Mouse (Mus musculus) hindbrain, embryonic 14.5 days (tissue): ENCODE data around the gene Eif5a. TPM values are rescaled to one million over a fixed set of nuclear protein-coding genes. Genes with fewer than 3 reads are reported as not detected.

Source experiments
- ATAC-seq: fragments of 200-750 bp; cut with Nextera tagmentation; 2 replicates; pipeline ENCODE4 v1.8.0; 2017; ENCODE audit warnings: moderate number of reproducible peaks, mild to moderate bottlenecking, moderate TSS enrichment, moderate library complexity; ENCODE audit not compliant: low FRiP score
- DNase-seq: peaks from one replicate; pipeline ENCODE4 v3.0.0-alpha.2; 2015; ENCODE audit warnings: low spot score
- H3K27ac ChIP-seq: fragments of 300-500 bp; sonication (generic); 2 replicates; pipeline ENCODE4 v1.5.1; 2014; ENCODE audit warnings: mild to moderate bottlenecking, moderate library complexity
- H3K27me3 ChIP-seq: fragments of 300-500 bp; sonication (generic); 2 replicates; pipeline ENCODE4 v1.6.1; 2014; ENCODE audit warnings: mild to moderate bottlenecking, low read length, mixed read lengths; ENCODE audit not compliant: control insufficient read depth, insufficient read depth
- H3K36me3 ChIP-seq: fragments of 300-500 bp; sonication (generic); replicated peaks from 2 replicates; pipeline ENCODE4 v1.6.1; 2014; ENCODE audit not compliant: control insufficient read depth, insufficient read depth
- H3K4me1 ChIP-seq: fragments of 300-500 bp; sonication (generic); replicated peaks from 2 replicates; pipeline ENCODE4 v1.6.1; 2014; ENCODE audit warnings: antibody characterized with exemption, low read length, mixed read lengths; ENCODE audit not compliant: control insufficient read depth, insufficient read depth
- H3K4me2 ChIP-seq: fragments of 300-500 bp; sonication (generic); replicated peaks from 2 replicates; pipeline ENCODE4 v1.6.1; 2014; ENCODE audit warnings: mild to moderate bottlenecking, moderate library complexity
- H3K4me3 ChIP-seq: fragments of 300-500 bp; sonication (generic); replicated peaks from 2 replicates; pipeline ENCODE4 v1.5.1; 2014; ENCODE audit warnings: mild to moderate bottlenecking, low read length
- H3K9ac ChIP-seq: fragments of 300-500 bp; sonication (generic); 2 replicates; pipeline ENCODE4 v1.6.1; 2014
- H3K9me3 ChIP-seq: fragments of 300-500 bp; sonication (generic); 2 replicates; pipeline ENCODE4 v1.6.1; 2016; ENCODE audit warnings: low read length; ENCODE audit not compliant: control insufficient read depth
- WGBS: fragments of 180-500 bp; shearing (Covaris S2); extraction: QIAGEN DNeasy Blood & Tissue Kit; methylation state at CpG from one replicate; pipeline ENCODE4 v1.1.7; 2014; 5-methylcytosine and 5-hydroxymethylcytosine counted together
- polyA plus RNA-seq: library from polyadenylated mRNA; unstranded; fragments of >200 nt; fragmentation: Nextera tagmentation; extraction: Ambion mirVana; gene quantifications from 2 replicates; pipeline ENCODE4 v1.2.1, GENCODE M21; 2014

Gene Eif5a
- polyA plus RNA-seq, 1 experiment from 2014 or later: 1,061 TPM

GRCm38 (mm10) chr11:69881787-69882670, 39.7 kb downstream of the Eif5a start:
- no peaks in the 10 kb centered on the region for H3K36me3 ChIP-seq
- H3K4me3 ChIP-seq: peak overlapping the region; percentile 37
- H3K9me3 ChIP-seq: no peaks in the 10 kb centered on the region
- DNase-seq (no peak), ATAC-seq (no peak)
- H3K27me3 ChIP-seq: peaks cover 15% of the 10 kb centered on the region
- H3K9ac ChIP-seq: peak overlapping the region; percentile 57
- 62% methylated on average over 21 of the region's 21 CpGs for WGBS
- H3K27ac ChIP-seq: no peak overlapping the region
- H3K4me2 ChIP-seq: peak overlapping the region; percentile 66
- peaks cover 16% of the 10 kb centered on the region; the same call in 1 of the 2 replicates for H3K4me1 ChIP-seq

DNA sequence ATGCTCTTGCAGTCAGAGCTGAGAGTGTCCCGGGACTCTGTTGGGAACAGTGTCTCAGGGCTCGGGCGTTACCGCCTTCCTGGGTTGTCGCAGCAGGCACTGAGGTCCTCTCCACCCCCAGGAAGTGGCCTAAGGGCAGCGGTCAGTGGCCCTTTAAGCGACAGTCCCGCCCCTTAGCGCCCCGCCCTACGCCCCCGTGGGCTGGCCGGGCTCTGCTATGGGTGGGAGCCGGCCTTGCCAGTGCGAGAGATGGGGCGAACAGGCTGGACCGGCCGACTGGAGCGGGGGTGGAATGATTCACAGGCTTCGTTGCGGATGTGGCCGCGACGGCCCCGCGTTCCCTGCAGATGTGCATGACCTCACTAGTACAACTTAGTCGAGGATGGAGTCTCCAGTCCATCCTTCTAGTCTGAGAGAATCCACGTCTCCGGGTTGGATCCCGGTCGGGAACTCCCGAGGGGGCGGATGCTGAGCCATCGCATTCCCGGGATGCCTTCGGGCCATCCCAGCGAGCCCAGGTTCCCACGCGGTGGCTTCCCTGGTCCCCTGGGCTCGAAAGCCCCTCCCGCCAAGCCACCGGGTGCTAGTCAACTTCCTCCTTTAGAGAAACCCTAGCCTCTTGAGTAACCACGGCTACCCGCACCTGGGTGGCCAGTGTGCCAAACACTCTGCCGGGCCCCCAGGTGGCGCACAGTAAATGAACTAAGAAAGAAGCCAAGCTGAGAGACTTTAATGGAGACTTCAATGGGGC, 40.7 kb downstream of the Eif5a start, which contains the start of gene Kctd11:
Gene Kctd11 (minus strand): TSS at position 554 of the 751 bp plus-strand sequence.
- Histone ChIP-seq H3K9ac (peak within 1 kb of the TSS; percentile 57), H3K27ac (peak within 1 kb of the TSS; percentile 14), H3K9me3 (no peaks in the 10 kb centered on the region), H3K27me3 (peaks cover 15% of the 10 kb centered on the region), H3K4me1 (peaks cover 16% of the 10 kb centered on the region; the same call in 1 of the 2 replicates), H3K4me2 (peak within 1 kb of the TSS; percentile 66), H3K4me3 (peak within 1 kb of the TSS; percentile 37), H3K36me3 (no peaks in the 10 kb centered on the region)
- peak; percentile 49 for DNase-seq
- peak; percentile 80 for ATAC-seq
- WGBS: under 1% methylated on average over 46 of the region's 46 CpGs

DNA sequence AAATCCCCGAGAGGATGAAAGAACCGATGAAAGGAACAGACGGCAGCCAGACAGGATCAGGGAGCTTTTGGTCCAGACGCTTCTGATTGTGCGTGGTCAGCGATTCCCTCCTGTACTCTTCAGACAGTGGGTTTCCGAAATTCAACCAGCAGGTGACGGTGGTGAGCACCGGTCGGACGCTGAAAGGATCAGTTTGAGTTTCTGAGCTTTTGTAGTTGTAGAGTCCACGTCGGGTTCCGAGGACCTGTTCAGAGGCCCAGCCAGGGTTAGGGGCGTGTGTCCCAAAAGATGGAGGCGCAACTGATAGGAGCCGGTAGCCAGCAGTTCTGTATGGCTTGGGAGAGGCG, 41.3 kb downstream of the Eif5a start:
- 0 out of 2 replicates have a peak, but pooled peaks have one; percentile 25 for ATAC-seq
- WGBS: 0% methylated on average over 18 of the region's 18 CpGs
- peak overlapping the region; percentile 37 for H3K4me3 ChIP-seq
- peak; percentile 68 for DNase-seq
- peaks cover 16% of the 10 kb centered on the region; the same call in 1 of the 2 replicates for H3K4me1 ChIP-seq
- H3K27me3 ChIP-seq: peaks cover 15% of the 10 kb centered on the region
- H3K4me2 ChIP-seq: peak overlapping the region; percentile 66
- no peaks in the 10 kb centered on the region for H3K36me3 ChIP-seq
- no peaks in the 10 kb centered on the region for H3K9me3 ChIP-seq
- peak overlapping the region; percentile 14 for H3K27ac ChIP-seq
- peak overlapping the region; percentile 57 for H3K9ac ChIP-seq

DNA sequence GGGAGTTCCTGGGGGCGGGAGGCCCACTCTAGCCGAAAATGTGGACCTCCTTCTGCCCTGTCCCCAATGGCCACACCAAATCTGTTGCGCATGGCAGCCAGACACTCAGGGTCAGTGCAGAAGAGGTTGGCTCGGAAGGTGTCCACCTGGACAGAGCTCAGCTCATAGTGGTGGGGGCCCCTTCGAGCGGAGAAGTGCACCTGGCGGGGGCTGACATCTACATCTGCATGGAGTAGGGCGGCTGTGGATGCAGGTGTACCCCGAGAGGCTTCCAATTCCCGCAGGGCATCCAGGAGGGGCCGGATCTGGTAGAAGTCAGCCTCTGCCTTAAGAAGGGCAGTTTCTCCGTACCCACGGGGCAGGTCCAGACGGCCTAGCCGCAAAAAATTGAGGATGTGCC, 42.0 kb downstream of the Eif5a start:
- H3K27me3 ChIP-seq: peaks cover 15% of the 10 kb centered on the region
- peak overlapping the region; percentile 66 for H3K4me2 ChIP-seq
- H3K9me3 ChIP-seq: no peaks in the 10 kb centered on the region
- no peak overlapping the region for H3K9ac ChIP-seq
- no peak overlapping the region for H3K27ac ChIP-seq
- 55% methylated on average over 15 of the region's 15 CpGs for WGBS
- H3K4me3 ChIP-seq: peak overlapping the region; percentile 37
- H3K36me3 ChIP-seq: no peaks in the 10 kb centered on the region
- no peak for ATAC-seq
- H3K4me1 ChIP-seq: peaks cover 16% of the 10 kb centered on the region; the same call in 1 of the 2 replicates
- no peak for DNase-seq

DNA sequence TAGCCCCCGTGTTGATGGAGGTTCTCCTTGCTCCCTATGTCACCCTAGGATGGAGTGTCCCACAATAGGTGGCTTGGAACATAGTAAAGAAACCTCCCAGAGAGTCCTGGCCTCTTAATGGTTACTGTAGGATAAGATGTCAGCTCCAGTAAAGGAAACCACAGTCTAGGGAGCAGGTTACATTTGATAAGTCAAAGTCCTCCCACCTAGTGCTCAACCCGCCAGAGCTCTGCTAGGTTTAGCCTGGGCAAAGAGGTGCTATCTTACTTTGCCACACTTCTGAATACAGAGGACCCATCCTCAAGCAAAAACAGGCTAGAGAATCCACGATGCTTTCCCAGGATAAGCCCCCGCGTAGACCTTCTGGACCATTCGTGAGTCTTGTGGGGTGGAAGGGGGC, 42.8 kb downstream of the Eif5a start:
- peaks cover 15% of the 10 kb centered on the region for H3K27me3 ChIP-seq
- 0 out of 2 replicates have a peak overlapping the region, but pooled peaks have one; percentile 66 for H3K4me2 ChIP-seq
- H3K27ac ChIP-seq: no peak overlapping the region
- H3K4me3 ChIP-seq: no peak overlapping the region
- H3K9ac ChIP-seq: no peak overlapping the region
- DNase-seq: no peak
- WGBS: 92% methylated on average over 6 of the region's 6 CpGs
- H3K9me3 ChIP-seq: no peaks in the 10 kb centered on the region
- no peak for ATAC-seq
- peaks cover 16% of the 10 kb centered on the region; the same call in 1 of the 2 replicates for H3K4me1 ChIP-seq
- no peaks in the 10 kb centered on the region for H3K36me3 ChIP-seq

DNA sequence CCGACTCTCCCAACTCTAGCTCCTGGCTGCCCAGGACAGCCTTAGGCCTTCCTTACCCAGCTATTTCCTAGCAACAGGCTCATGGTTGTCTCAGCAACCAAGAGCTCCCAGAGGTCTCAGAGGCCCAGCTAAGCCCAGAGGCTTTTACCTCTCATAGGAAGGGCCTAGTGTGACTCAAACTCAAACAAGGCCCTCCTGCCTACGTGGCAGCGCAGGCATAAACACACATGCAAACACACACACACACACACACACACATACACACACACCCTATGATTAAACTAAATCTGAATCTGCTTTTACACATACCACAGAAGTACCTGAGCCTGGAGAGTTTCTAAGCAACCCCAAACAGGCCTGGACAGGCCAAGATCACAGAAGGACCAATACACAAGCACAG, 43.4 kb downstream of the Eif5a start:
- H3K4me2 ChIP-seq: no peak overlapping the region
- peaks cover 16% of the 10 kb centered on the region; the same call in 1 of the 2 replicates for H3K4me1 ChIP-seq
- no peak for ATAC-seq
- 73% methylated on average over 3 of the region's 3 CpGs for WGBS
- H3K27ac ChIP-seq: no peak overlapping the region
- no peak for DNase-seq
- no peaks in the 10 kb centered on the region for H3K36me3 ChIP-seq
- H3K9ac ChIP-seq: no peak overlapping the region
- H3K27me3 ChIP-seq: peaks cover 15% of the 10 kb centered on the region
- no peaks in the 10 kb centered on the region for H3K9me3 ChIP-seq
- no peak overlapping the region for H3K4me3 ChIP-seq

GRCm38 (mm10) chr11:69877878-69878277, 43.9 kb downstream of the Eif5a start, which contains the start of gene Tmem95:
Tmem95 (minus strand) TSS chr11:69878018.
- no peaks in the 10 kb centered on the region for H3K36me3 ChIP-seq
- H3K9me3 ChIP-seq: no peaks in the 10 kb centered on the region
- peak within 1 kb of the TSS; percentile 29 for H3K4me2 ChIP-seq
- no peak within 1 kb of the TSS for H3K27ac ChIP-seq
- no peak for DNase-seq
- no peak within 1 kb of the TSS for H3K9ac ChIP-seq
- ATAC-seq: no peak
- H3K4me3 ChIP-seq: 0 out of 2 replicates have a peak within 1 kb of the TSS, but pooled peaks have one; percentile 9
- 89% methylated on average over 11 of the region's 11 CpGs for WGBS
- peaks cover 16% of the 10 kb centered on the region; the same call in 1 of the 2 replicates for H3K4me1 ChIP-seq
- peaks cover 15% of the 10 kb centered on the region for H3K27me3 ChIP-seq

DNA sequence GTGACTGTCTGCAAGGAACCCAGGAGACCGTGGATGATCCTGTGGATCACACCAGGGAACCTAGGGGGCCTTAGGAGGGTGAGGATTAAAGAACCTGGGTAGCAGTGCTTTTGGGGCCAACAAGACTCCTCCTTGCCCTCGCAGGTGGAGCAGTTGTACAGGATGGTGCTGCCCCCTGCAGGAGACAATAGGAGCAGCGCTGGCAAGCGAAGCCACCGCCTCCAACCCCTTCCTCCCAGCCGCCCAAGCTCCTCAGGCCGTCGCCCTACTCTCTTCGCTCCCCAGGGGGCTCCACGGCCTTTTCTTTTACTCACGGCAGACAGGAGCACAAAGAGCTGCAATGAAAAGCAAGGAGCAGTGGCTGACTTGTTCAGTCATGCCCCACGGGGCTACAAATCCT, 44.9 kb downstream of the Eif5a start:
- no peak overlapping the region for H3K27ac ChIP-seq
- no peaks in the 10 kb centered on the region for H3K36me3 ChIP-seq
- 2% methylated on average over 12 of the region's 12 CpGs for WGBS
- no peak overlapping the region for H3K9ac ChIP-seq
- ATAC-seq (no peak), DNase-seq (peak; percentile 70)
- no peaks in the 10 kb centered on the region for H3K9me3 ChIP-seq
- H3K4me2 ChIP-seq: peak overlapping the region; percentile 29
- peaks cover 9% of the 10 kb centered on the region for H3K27me3 ChIP-seq
- H3K4me1 ChIP-seq: peaks cover 16% of the 10 kb centered on the region; the same call in 1 of the 2 replicates
- 0 out of 2 replicates have a peak overlapping the region, but pooled peaks have one; percentile 9 for H3K4me3 ChIP-seq

DNA sequence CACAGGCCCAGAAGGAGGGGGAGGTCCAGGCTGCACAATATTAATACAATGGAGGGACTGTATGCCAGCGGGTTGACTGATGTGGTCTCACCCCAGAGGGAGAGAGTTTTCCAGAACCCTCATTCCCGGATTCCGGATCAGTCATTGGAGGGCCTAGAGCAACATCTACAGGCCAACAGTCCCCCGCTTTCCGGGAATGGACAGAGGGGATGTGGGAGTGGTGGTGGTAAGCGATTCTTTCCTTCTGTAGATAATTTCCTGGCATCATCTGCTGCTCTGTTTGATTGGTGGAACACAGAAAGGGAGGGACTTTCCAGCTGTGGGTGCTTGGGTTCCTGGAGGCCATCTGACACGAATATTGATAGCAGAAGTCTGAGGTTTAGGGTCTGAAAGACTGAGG, 45.6 kb downstream of the Eif5a start:
- Histone ChIP-seq H3K4me1 (peaks cover 11% of the 10 kb centered on the region; the same call in 1 of the 2 replicates), H3K36me3 (no peaks in the 10 kb centered on the region), H3K4me2 (no peak overlapping the region), H3K9me3 (no peaks in the 10 kb centered on the region), H3K4me3 (no peak overlapping the region), H3K27ac (no peak overlapping the region), H3K27me3 (peaks cover 6% of the 10 kb centered on the region; the same call in 1 of the 2 replicates), H3K9ac (no peak overlapping the region)
- 66% methylated on average over 7 of the region's 7 CpGs for WGBS
- no peak for ATAC-seq
- no peak for DNase-seq
